Mouse (Mus musculus): ENCODE data around the gene Gale.

- TF ChIP-seq GATA1 (IDR thresholded peaks at IDR 0.05; ENCODE audit: borderline replicate concordance, low read length): no peak
- no peak for TF ChIP-seq FLI1 (IDR thresholded peaks at IDR 0.05; ENCODE audit: low read length)
Observed at GRCm38 (mm10) chr4:135969070-135969750, 5.7 kb downstream of the Gale start.

Measured in megakaryocyte, embryonic 14.5 days (primary cell).